Mouse (Mus musculus): ENCODE results near the gene Tmem209.

Gene Tmem209

DNA sequence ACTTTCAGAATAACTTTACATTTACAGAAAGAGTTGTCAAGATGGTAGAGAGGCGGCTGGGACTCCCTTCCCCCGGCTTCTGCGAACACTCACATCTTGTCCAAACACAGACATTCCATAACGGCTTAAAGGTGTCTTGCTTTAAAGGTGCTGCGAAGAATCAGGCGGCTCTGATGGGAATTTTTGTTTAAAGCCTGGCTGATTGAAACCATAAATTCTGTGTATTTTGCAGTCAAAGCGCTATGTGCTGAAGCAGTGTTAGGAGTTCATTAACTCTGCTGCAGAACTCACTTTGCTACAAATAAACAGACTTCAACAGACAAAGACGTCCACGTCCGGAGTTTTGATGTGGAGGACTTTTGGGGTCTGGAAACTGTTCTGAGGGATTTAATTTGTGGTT is 28.7 kb upstream of the Tmem209 start:
- no peak for DNase-seq (ENCODE audit: low spot score in 2 of 2)

DNA sequence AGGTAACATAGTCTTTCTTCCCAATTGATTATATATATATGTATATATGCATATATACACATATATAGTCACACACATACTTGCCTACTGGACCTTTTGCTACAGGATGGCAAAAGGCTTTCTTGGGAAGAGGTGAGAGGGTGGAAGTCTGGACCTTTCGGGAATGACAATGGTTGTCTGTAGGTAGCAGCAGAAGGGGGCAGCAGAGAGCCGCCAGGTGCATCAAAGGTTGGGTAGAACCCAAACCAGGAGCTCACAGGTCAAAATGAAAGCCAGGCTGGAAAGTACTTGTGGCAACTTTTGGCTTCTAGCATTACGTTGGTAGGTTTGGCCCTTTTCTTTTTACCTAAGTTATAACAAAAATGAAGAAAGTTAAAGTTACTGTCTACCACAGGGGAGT is 25.8 kb upstream of the Tmem209 start:
- DNase-seq (ENCODE audit: low spot score in 2 of 2), result no peak

DNA sequence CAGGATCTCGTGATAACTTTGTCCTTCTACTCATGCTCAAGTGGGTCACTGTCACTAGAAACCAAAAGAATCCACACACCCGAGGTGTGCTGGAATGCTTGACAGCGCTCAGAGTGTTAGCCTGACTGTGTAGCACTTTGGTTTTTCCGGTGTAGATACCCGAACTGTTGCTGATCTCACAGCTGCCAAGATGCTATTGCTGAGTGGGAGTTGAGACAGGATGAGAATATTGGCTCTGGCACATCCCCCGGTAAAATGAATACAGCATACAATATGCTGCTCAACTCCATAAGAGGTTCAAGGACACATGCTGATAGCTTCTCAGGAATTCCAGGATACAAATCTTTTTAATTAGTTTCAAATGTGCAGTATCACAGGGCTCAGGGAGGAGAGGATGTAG is 19.2 kb upstream of the Tmem209 start:
- DNase-seq (ENCODE audit: low spot score in 2 of 2), result no peak

DNA sequence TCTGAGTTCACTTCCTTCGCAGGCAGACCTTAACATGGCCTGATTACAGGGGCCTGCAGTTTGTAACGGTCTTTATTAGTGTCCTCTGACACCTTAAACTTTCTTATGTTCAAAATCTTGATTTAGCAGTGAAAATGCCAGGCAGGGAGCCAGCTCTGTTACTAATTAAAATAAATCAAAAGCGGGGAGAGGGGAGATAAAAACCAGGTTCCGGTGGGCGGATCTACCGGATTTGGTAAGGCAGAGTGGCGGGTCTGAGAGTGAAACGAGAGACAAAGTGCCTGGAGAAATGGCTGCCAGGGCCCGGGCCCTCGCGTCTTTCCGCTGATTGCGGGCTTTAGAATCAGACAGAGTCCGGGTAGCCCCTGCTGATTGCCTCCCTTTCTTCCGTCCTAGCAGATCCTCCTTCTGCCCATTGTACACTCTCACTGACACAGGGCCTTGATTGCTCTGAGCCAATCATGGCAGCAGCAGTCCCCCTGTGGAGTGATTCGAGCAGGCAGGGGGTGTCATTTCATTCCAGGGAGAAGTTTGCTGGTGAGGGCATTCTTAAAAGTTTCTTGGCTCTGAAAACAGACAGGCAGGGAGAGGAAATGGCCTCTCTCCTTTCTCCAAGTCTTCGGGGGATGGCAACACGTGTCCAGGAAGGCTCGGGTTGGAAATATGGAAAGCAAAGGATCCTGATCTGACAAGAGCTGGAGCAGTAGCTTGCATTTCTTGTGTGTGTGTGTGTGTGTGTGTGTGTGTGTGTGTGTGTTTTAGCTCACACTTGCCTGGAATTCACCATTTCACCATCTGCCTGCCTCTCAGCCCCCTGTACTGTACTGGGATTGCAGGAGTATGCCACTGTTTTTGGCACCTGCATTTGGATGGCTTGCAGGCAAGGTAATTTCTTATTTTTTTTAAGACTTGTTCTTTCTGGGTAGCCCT is 17.3 kb upstream of the Tmem209 start:
- DNase-seq (ENCODE audit: low spot score in 2 of 2), result no peak

DNA sequence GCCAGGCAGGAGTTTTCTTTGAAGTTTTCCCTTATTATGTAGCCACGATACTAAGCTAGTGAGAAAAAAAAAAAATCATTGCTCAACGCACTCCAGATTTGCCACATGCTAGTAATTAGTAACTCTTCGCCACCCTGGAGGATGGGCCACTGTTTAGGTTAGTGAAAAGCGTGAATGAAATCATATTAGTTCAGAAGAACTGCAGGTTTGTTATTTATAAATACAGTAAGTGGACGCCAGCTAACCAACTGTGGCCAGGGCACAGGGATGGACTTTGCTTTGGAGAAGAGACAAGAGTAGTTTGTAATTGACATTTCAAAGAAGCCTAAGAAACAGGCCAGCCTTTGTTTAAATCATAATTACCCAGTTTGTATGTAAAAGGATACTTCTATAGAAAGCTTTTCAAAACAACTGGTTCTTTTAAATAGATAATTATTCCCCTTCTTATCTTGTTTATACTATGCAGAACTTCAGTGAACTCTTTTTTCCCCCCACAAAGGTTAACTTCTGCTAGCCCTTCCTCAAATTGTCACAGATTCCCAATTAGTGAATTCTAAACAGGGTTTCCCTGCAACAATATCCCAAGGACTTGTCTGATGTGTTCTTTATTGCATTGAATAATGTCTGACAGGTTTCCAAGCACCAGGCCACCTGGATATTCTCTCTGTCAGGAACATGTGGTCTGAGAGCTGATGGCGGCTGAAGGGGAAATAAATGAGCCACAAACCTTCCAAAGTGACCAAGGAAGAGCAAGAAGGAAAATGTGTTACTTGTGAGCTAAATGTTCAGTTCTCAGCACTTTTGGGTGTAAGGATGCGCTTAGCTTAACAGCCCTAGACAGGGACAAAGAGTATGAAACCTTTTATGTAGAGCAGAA is 16.1 kb upstream of the Tmem209 start:
- no peak for DNase-seq (ENCODE audit: low spot score in 2 of 2)

DNA sequence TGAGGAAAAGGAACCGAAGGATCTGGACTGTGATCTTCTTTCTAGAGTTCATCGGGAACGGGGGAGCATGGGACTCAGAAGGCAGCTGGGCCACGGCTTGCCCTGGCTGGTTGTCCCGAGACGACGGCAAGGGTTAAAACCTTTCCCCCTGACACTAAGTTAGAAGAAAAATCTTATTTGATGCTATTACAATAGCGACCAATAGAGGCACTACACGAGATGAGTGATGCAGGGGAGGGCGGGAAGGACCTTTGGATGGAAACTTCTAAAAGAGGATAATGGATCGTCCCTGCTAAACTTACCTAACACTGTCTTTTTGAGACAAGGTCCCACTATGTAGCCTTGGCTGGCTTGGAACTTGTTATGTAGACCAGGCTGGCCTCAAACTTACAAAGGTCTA is 10.8 kb upstream of the Tmem209 start:
- no peak for DNase-seq (ENCODE audit: low spot score in 2 of 2)

DNA sequence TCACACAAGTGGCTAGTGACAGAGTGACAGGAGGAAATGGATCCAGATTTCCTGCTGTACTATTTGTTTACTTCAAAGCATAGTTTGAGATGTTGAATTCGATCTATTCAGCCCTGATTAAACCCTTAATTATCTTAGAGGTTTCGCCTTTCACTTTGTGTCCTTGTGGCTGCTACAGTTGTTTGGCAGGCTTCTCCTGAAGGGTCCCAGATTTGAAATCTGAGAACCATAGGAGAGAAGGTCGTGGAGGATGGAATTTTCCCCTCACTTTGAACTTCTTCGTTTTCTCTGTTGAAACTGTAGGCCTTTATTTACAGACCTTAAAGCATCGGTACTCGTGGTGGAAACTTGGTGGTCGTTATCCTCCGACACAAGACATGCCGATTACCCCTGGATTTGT is 4.7 kb upstream of the Tmem209 start:
- no peak for DNase-seq (ENCODE audit: low spot score in 2 of 2)

DNA sequence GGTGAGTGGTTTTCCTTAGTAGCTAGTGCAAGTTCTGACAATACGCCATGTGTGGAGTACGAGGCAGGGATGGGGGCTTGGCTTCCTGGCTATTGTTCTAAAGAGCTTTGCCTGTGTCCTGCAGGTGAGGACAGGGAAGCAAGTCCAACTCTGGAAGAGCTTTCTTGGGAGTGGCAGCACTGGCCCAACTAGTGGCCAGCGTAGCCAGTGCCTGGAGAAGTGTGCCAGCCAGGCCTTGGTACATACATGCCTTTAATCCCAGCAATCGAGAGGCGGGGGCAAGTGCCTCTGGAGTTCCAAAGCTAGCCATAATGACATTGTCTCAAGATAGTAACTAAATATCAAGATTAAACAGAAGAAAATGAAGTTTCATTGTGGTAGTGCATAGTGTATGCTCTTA is 708 bp upstream of the Tmem209 start:
- no peak for DNase-seq (ENCODE audit: low spot score in 2 of 2)

DNA sequence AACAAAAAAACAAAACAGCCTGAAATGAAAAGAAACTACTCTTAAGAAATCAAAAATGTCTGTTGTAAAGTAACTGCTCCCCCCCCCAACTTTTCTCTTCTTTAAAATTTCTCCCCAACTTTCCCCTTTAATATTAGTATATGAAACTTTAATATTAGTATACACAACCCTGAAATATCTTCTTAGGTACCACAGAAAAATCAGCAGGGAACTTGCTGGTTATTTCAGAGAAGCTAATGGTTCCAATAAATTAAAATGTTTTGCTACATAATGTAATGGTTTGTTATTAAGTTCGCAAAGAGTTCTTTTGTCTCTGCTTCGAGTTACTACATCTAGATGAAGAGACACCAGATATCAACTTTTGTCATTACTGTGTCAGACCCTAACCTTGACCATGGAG is 759 bp downstream of the Tmem209 start:
- no peak for DNase-seq (ENCODE audit: low spot score in 2 of 2)

DNA sequence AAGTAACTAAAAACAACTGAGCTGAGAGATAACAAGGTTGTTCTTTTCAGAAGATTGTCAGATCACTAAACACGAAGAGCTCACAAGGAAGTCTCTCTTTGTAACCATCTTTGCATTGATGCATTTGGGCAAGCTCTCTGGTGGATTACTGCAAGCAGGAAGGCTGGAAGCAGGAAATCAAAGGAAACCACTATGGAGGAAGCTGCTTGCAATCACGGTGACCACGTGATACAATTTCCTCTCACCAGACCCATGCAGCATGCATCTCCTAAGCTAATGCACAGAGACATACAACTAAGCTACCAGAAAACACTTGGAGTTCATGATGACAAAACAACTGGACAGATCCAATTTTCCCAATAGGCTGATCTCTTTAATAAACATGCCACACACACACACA is 10.5 kb downstream of the Tmem209 start:
- no peak for DNase-seq (ENCODE audit: low spot score in 2 of 2)

DNA sequence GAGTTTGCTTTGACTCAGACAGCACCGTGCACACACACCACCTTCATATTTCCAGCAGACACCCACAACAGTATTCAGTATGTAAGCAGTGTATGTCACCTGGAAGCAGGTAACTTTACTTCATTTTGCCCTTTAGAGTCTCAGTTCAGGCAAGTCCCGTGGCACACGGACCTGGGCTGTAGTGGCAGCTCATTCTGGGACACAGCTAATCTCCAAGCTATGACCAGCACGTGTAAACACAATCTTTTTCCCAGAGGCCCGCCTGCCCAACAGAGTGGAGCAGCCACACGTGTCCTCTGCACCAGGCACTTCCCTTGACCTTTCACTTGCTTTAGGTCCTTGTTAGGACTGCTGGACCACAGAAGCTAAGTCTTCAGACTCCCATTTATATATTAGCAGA is 23.1 kb downstream of the Tmem209 start:
- no peak for DNase-seq (ENCODE audit: low spot score in 2 of 2)

DNA sequence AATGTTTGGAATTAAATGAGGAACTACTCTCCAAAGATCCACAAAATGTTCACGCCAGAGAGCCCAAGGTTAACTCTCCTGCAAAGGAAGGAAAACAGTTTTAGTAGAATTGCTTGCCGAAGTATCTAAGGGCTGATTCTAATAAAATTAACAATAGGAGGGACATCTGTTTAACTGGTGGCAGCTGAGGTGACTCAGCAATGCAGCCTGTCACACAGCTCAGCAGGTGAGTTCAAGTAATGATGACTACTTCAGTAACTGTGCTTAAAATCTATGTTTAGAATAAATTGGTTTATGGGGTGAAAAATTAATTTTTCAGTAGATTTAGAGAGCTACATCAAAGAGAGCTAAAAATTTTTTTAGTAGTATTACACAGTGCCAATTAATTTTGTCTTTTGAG is 26.7 kb downstream of the Tmem209 start:
- no peak for DNase-seq (ENCODE audit: low spot score in 2 of 2)

DNA sequence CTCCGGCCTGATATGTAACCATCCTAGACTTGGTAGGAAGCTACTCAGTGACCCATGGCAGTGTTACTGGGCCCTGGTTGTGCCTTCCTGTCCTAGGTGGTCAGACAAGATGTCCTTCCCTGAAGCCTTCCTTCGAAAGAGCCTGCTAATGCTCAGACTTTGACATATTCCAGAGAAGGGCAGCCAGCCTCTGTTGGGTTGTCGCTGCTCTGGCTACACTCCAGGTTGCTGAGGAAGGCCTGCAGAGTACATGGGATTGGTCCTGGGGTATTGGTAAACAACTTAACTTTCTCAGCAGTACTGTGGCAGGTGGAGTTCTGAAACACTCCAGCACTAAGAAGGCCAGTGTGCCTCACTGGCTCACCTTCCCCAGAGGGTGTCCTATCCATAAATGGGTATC is 30.2 kb downstream of the Tmem209 start:
- no peak for DNase-seq (ENCODE audit: low spot score in 2 of 2)

DNA sequence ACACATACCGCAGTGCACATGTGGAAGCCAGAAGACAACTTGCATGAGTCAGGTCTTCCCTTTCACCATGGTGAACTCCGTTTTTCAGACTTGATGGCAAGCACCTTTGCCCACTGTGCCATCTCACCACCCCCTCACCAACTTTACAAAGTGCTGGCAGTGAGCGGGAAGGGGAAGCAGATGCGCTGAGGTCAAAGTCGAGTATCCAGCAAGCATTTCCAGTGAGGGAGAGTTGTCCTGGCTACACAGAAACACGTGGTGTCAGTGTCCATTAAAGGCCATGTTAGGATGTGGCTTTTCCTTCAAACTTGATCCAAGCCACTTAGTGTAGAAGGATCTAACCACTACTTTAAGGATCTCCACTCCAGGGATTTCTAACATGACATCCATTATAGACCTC is 31.8 kb downstream of the Tmem209 start:
- no peak for DNase-seq (ENCODE audit: low spot score in 2 of 2)

DNA sequence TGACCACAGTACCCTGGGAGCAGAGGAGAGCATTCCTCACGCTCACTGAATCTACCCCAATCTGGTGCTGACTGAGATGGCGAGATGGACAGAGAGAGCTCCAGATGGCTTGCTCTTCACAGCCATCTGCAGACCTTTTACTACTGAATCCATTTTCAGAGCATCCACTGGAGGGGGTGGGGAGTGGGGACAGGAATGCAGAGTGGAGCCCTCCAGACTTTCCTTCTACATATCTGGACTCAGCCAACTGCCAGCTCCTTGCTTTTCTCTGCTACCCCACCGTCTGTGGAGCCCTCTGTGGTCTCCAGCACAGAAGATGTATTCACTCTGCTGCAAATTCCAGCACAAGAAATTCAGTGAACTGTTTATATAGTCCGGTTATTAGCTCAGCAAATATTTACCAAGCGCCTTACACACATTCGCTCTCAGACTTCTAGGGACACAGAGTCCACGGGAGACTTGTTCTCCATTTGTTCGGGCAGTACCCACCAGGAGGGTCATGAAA is 32.3 kb downstream of the Tmem209 start:
- no peak for DNase-seq (ENCODE audit: low spot score in 2 of 2)

DNA sequence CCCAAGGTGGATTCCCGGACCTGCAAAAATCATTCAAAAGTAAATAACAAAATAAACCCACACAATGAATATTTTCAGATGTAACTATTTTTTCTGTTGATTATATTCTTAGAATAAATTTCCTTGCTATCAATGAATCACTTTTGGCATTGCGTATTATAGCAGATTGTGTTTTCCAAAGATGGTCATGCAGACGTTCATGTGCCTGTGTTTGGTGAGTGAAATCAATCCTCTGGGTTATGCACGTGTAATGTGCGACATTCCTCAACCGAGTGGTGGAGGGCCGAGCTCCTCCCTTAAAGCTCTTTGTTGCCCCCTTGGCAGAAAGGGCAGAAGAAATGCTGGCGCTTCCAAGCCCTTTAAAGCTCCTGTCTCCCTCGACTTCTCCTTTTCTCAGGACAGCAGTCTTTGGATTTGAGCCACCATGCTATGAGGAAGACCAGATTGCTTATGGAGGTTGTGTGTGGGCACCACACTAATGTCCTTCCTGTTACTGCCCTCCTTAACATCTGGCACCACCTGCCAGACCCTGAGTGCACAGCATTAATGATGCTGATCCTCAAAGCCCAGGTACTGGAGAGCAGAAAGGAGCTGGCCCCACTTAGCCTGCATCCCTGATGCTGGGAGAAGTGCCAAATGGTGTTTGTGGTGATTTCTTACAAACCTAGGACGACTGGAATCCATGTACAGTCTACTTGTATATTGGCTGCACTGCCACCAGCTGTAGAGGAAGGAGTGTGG is 33.4 kb downstream of the Tmem209 start:
- no peak for DNase-seq (ENCODE audit: low spot score in 2 of 2)

DNA sequence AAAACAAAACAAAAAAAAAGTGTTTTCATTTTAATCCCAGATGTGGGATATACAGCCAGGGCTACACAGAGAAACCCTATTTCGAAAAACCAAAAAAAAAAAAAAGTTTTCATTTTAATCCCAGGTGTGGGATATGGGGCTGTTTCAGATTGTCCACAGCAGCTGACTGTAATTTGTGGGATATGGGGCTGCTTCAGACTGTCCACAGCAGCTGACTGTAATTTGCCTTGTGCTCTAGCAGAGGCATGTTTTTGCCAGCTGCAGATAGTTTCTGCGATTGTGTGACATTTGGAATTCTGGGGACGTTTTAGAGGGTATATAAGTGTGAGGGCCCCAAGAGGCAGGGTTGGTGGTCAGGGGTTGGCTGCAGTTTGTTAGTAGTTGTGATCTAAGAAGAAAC is 37.9 kb downstream of the Tmem209 start:
- no peak for DNase-seq (ENCODE audit: low spot score in 2 of 2)

DNA sequence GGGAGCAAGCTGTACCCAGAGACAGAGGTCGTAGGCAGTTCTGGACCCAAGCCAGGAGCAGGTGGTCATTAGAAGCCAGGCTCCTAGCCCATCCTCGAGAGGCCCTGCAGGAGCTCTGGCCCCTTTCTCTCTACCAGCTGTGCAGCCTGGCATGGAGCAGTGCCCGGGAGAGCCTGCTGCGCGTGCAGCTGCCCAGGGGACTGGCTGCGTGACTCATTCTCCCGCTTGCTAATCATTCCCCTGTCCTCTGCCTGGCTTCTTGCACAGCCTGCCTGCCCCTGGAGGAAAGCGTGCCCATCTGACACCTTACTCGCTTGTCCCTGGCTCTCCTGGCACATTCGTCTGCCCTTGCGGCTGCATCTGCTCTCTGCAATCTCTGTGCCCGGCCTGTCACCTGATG is 40.2 kb downstream of the Tmem209 start:
- DNase-seq (ENCODE audit: low spot score in 2 of 2), result no peak

DNA sequence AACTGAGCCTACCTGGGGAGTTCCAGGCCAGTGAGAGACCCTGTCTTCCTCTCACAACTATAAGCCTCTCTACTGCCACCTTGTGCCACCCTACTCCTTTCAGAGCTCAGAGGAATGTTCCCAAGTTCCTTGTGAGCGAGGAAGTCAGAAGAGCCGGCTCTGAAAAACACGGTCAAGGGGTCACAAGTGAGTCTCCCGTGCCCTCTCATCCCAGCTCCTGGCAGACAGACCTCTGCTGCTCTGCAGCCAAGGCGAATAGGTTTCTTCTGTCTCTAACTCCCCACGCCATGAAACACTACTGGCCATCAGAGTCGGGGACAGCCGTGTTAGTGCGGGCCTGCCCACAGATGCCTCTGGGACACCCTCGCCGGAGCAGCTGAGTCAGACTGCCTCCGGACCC is 40.9 kb downstream of the Tmem209 start:
- DNase-seq (ENCODE audit: low spot score in 2 of 2), result no peak

DNA sequence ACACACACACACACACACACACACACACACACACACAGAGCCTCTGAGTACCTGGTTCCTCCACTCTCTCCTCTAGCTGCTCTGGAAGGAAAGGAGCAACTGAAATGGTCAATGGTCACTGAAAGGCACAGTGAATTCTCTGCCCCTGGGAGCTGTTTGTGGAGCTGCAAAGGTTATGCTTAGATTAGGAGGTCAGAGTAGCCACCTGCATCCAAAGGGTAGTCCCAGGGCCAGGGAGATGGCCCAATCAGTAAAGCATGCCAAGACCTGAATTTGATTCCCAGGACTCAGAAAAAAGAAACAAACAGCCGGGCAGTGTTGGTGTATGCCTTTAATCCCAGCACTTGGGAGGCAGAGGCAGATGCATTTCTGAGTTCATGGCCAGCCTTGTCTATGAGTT is 41.5 kb downstream of the Tmem209 start:
- DNase-seq (ENCODE audit: low spot score in 2 of 2), result no peak

DNA sequence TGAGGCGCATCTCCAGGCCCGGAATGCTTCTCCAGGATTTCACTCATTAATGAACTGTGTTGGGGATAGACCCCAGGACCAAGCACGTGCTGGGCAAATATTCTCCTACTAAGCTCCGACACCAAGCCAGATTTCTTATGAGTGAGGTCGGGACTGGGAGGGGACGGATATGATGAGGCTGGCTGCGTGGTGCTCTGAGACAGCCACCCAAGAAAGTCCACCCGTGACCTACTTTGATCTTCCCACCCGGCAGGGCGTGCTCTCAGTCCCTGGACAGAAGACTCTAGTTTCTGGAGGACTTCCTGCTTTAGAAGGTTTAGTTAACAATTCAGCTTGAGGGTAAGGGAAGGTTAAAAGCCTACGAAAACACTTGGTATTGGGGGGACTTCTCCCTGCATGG is 44.0 kb downstream of the Tmem209 start:
- DNase-seq (ENCODE audit: low spot score in 2 of 2), result no peak

DNA sequence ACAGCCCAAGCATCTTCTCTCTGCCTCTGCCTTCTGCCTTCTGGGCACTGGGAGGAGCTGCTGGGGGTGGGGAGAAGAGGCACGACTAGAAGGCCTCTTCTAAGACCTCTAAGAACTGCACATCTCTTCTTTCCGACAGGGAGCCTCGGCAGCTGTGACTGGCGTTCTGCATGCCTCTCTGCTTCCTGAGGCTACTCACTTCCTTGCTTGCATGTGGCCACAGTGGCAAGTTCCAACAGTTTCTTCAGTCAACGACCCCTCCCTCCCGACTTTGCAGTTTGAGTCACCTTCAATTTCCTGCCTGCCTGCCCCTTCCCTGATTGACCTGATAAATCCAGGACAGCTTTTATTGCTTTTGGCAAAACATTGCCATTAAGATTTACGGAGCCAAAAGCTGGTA is 46.8 kb downstream of the Tmem209 start:
- DNase-seq (ENCODE audit: low spot score in 2 of 2), result peak in 1 of 2 experiments; percentile 58
